Mouse (Mus musculus): ENCODE measurements at regions not wholly inside any gene's neighbourhood (a gene's known extent, or its start where the extent isn't known, plus 50 kb on each side); places are given as distances from the start of the nearest gene placed in this dataset.
"Not testable (repeated sequence)": the region's sequence is repeated elsewhere in the genome, so short reads cannot be mapped to it uniquely, and the experiment has no call there.

DNA sequence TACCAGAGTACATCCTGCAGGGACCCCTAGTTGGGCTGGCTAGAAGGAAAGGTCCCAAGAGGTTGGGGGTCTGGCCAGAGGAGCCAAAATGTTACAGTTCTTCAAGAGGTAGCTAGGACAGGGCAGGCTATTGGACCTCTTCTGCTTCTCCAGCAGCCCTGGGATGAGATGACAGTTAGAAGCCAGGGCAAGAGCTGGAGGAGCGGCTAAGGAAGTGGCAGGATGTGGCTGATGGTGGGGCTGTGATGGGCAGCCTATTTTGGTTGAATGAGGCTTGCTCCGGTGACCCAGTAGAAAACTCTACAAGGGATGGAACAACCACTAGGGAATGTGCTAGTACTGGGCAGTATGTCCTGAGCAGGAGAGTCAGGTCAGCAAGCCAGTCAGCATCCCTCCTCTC, 82.8 kb downstream of the Ddx11 start:
- DNase-seq = no peak

DNA sequence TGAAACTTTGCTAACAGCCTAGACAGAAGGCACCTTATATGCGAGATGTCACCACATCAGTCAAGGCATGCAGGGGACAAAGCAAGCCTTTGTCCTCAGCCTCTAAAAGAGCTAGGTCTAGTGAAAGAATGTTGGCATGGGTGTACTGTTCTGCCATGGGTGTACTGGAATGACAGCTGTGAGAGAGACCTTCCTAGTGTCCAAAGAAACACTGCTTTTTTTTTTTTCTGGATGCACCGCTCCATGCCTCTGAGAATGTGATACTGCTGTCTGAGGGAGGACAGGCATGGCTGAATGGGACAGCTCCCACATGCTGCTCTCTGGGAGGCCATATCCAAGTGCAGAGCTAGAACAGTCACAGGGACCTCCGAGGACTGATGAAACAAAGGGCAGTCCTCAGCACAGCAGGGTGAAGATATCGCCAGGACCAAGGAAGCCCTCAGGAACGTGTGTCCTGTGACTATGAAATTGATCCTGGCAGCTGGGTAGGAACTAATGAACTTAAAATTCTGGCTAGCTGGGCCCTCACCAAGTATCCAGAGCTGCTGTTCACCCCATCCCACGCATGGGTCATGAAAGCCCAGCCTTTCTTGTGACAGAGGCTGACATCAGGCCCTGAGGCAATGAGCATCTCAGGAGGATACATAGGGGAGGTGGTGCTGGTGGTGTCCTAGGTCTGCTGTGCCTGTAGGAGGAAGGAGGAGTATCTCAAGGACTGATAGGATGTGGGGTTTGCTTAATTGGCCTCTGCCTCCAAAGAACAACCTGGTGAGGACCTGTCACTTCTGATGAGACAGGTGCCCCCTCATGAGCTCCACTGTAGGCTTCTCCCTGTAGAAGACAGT, 84.6 kb downstream of the Ddx11 start:
- not testable (repeated sequence) for DNase-seq

DNA sequence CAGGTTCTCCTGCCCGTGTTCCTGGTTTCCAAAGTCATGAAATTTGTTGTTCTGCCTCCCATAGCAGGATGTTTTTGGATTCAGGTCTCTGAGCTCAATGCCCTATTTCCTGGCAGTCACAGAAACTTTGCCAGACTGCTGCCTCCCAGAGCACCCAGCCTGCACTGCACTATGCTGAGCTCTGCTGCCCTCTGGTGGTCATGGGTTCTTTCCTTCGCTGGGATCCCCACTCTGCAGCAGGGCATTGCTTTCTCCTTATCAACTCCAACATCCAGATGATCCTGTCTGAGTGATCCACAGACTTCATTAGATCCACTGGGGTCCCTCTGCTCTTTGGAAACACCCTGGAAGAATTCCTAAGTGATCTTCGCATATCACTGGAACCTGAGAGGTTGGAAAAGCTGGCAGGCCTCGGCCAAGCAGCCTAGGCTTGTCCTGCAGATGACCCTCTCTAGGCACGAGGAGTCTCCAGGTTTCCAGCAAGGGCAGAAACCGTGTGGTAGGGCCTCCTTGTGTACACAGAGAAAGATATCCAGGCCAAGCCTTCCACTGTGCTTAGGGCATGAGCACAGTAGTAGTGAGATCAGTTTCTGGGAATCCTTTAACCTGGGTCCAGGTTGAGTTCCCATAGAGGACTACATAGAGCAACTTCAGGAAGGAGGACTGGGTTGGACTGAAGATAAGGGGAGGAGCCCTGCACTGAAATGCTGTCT, 85.6 kb downstream of the Ddx11 start:
- DNase-seq = not testable (repeated sequence)

DNA sequence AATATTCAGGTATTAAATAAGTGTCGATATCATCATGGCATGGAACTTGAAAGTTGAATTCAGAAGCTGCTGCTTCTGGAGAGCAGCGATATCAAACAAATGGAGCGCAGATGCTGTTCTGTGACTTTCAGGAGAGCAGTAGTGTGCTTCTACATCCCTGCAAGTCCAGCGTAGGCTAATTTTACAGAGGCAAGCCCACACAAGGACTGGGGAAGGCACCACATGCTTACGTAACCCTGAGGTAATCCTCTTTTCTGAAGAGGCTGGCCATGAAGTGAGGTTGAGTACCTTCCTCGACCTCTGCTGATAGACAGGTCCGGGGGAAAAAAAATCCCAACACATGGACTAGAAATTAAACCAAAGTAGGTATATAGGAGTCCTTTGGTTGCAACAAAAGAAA, 88.2 kb downstream of the Ddx11 start:
- DNase-seq = no peak

DNA sequence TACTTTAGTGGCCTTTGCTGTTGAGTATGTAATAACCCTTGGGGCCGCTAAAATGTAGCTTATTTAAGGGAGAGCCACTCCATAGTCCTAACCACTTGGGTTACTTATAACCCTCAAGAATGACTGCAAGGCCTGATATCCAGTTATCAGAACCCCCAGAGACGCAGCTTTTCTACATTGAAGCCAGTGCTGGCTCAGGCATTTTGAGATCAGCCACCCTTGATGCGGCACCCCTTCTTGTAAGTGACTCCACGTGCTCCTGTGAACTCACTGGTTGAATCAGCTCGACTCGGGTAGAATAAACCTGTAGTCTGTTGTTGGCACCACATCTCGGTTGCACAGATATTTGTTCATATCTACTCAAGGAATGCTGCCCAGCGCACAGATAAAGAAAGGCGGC, 89.3 kb downstream of the Ddx11 start:
- no peak for DNase-seq

DNA sequence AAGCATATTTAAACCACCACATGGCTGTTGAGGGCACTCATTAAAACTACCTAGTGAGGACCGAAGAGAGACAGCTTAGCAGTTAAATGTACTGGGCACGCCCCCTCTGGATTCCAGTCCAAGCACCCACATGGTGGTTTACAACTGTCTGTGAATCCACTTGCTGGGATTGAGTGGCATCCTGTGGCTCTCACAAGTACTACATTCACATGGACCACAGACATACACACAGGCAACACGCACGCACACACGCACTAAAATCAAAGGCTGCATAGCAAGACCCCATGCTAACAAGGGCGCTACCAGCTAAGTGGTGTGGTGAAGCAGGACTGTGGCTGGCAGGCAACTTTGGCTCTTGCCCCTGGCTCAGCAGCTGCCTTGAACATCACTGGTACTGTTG, 95.0 kb downstream of the Ddx11 start:
- DNase-seq = no peak

DNA sequence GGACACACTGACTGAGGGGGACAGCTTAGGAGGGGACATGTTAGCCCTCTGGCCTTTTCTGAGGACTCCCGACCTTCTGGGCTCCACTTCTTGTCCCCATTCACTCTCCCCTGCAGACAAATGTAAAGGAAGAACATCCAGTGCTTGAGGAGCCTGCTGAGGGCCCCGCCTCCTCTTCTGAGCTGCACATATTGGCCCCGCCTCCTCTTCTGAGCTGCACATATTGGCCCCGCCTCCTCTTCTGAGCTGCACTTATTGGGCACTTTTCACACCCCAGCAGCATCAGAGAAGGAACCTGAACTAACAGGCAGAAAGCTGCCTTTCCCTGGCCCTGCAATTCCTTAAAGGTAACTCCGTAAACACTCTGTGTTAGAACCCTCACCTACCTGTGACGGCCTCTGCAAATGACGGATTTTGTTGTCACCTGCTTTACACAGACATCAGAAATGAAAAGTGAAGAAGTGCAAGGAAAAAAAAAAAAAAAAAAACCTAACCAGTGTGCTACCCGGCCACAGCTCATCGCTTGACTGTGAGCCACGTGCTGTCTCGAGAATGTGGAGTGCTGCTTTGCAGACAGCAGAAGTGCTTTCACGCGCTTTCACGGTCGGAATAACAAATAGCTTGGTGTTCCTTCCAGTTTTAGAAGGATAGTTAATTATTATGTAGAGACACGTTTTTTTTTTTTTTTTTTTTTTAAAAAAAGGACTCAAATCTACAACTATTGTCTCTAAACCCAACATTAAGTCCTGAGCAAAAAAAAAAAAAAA, 96.5 kb downstream of the Ddx11 start:
- DNase-seq = no peak

DNA sequence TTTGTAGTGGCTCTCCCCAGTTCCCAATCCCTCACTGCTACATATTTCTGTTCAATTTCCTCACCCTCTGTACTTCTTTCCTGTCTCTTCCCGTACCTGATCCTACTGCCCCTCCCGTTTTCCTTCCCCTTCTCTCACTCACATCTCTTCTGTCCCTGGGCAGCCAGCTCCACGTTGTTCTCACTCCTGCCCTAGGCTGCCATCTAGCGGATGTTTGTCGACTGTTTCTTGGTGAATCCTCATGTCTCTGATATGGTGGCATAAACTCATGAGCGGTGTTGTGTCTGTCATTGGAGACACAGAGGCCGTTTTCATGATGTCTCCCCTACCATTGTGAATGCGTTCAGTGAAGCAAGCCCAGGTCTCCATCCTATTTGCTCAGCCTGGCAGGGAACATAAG, 97.9 kb downstream of the Ddx11 start:
- peak; percentile 94 to 95 for DNase-seq

DNA sequence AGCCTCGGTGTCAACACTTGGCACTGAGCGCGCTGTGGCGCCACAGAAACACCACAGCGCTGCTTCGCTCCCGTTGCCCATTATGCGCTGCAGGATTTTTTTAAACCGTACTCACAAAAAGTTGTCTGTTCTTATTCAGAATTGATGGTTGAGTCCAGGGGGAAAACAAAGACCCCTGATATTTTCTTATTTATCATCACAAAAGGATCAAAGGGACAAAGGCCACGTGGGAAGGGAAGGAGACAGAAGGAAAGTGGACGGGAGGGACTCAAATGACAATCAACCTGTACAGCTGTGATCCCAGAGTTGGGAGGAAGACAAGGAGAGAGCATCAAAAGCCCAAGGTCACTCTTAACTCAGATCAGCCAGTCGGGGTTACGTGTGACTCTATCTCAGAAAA, 100.4 kb downstream of the Ddx11 start:
- no peak for DNase-seq

DNA sequence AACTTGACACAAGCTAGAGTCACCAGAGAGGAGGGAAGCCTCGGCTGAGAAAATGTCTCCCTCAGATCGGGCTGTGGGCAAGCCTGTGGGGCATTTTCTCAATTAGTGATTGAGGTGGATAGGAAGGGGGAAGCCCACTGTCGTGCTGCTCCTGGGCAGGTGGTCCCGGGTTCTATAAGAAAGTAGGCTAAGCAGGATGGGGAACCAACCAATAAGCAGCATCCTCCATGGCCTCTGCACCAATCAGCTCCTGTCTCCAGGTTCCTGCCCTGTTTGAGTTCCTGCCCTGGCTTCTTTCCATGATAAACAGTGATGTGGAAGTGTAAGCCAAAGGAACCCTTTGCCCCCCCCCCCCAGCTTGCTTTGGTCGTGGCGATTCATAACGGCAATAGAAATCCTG, 100.9 kb downstream of the Ddx11 start:
- peak; percentile 67 to 78 for DNase-seq

DNA sequence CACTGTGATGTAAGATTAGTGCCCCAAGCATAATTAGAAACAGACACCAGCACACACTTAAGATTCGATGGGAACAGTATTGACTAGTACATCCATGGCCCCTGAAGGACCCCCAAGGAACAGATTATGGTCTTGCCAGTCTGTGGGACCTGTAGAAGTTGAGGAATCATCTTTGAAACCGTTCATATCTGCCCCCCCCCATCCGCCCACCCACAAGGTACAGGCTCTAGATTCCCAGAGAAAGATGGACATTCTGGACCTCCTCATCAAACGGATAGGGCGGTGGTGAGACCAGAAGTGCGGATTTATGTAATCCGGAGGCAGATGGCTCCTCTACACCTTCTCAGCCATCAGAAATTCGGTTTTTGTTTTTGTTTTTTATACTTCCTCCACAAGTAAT, 109.1 kb downstream of the Ddx11 start:
- DNase-seq = peak; percentile 61 to 70

DNA sequence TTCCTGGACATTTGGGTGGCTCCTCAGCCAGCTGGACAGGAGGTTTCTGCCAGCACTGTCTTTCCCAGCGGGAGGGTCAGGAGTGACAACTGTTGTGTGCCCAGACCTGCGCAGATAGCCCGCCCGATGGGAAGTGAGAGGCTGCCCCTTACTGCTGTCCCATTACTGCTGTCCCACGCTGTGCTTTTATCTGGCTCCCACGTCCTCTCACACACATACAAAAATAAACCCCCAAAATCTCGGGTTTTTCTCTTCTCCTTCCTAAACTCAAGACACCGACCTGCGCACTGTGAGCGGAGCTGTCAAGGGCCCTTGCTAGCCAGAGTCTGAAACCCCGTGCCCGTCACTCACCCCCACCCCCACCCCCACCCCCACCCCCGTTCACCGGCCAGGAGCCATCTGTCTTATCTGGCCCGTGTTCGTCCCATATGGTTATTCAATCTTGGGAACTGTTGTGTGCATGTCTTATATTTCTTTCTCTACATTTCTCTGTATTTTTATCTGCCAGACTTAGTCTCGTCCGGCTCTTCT, 109.6 kb downstream of the Ddx11 start:
- peak; percentile 98 for DNase-seq

DNA sequence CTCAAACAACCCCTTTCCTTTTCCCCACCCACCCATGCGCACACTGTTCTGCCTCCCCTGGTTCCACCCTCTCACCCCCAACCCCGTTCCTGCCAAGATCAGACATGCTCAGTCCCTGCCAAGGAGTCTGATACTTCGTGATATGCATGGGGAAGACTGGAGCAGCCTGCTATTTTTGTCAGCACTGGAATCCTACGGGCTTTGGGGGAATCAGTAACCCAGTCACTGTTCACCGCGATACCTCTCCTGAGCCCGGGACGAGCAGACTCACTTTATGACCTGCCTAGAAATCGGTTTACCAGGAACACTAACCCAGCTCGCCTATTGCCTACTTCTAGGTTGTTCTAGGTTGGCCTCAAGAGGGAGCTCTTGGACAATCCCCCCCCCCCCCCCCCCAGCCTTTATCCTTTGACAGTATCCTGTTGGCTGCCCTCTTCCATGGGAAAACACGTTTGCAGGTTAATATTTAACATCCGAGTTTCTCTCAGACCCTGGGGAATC, 110.2 kb downstream of the Ddx11 start:
- DNase-seq = peak; percentile 89 to 92

DNA sequence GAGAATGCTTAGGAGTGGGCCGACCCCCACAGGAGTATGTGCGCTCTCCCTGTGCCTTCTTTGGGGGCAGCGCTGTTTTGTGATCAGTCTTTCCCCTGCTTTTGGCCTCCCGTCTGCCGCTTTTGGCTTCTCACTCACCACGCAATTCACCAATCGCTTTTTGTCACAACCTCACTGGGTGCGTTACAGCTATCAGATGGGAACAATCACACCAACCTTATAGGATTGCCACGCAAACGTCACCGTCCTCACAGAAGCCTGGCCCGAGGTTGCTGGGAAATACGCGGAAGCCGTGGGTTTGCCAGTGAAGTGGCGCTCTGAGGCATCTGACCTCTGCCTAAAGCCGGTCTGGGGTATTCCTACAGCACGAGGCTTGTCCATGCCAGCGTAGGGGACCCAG, 111.1 kb downstream of the Ddx11 start:
- peak; percentile 50 to 52 for DNase-seq

DNA sequence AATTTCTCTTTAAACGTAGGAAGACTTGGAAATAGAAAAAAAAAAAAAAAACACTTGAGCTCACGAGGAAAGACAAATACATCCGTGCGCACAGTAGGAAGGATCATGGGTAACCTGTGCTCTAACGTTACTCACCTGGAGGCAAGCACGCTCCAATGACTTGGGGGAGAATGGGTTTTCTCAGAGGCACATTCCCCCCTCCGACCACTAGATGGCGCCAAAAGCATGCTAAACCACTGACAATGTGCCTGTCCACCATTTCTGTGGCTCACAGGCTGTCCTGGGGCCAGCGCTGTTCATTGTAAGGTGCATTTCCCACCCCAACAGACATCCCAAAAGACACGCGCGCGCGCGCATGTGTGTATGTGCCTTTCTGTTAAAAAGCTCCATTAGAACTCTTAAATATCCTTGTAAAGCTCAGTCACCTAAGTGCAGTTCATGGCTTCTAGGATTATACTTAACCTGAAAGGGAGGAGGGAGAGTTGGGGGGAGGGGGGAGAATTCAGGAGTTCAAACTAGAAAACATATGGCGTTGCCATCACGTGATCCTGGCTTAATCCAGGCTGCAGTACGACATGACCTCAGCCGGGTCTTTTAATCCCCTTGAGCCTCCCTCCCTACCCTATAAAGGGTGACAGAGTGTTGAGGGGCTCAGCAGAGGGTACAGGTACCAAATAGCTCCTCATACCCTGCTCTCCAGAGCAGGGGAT, 111.9 kb downstream of the Ddx11 start:
- DNase-seq = peak; percentile 95 to 97

DNA sequence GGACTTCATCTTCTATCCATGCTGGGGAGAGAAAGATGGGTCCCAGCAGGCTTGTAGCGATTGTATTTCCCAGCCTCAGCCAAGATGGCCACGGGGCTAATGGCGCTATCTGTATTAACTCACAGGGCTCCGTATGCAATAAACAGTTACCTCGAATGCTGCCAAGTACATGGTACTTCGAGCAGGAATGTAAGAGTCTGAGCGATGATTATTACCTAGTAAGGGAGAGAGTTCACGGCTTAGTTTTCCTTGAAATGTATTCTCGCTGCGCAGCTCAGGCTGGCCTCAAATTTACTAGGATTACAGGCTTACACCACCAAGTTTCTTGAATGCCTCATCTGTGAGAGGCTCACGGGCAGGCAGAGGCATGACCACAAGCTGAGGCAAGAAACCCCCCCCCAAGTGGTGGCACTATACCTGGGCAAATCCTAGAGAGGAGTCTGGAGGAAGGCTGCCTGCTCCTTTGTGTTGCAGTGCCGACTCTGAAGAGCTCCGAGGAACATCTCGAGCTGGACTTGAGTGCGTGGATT, 112.6 kb downstream of the Ddx11 start:
- peak in 1 of 2 experiments; percentile 42 for DNase-seq

DNA sequence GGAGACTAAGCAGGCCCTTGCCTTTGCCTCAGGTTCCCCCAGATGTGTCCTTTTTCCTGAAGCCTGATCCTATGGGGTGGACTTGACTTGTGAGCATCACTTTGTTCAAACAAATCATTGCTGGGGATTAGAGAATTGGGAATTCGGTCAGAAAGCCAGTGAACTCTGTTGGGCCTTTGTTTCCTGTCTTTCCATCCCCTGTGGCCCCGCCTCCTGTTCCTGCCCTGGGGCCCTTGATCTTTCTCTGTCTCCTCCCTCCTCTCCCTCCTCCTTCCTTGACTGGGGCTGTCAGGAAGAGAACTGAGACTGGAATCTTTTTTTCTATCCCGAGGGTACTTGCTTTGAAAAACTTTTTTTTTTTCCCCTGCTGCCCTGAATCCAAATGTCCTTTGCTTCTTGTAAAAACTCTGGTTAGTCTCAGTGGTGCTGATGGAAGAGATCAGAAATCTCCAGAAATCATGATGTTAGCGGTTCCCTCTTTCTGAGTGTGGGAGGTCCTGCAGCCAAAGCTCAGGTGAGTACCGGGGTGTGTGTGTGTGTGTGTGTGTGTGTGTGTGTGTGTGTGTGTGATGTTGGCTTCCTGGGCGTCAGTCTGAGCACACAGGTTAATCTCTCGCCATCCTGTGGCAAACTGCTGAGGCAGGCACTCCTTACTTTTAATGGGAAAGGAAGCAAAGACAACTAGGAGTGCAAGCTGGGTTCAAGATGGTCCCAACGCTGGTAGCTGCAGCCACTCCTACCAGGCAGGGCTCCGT, 118.7 kb downstream of the Ddx11 start:
- DNase-seq = peak in 1 of 2 experiments; percentile 46

DNA sequence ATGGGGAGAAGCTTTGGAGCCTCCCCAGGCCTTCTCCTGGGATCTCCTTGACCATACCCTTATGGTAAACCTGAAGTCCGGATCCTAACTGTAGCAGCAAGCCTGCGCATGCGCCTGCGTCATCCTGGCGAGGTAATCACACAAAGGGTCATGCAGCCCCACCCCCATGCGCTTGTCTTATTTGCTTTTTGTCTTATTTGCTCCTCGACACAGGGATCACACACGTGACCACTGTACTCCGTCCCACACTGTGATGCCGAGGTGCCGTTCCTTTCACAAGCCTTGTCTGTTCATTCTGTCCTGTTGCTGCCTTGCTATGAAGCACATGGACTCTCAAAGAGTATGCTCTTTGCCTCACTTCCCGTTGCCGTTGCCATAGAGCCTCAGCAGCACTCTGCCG, 120.9 kb downstream of the Ddx11 start:
- DNase-seq = no peak

DNA sequence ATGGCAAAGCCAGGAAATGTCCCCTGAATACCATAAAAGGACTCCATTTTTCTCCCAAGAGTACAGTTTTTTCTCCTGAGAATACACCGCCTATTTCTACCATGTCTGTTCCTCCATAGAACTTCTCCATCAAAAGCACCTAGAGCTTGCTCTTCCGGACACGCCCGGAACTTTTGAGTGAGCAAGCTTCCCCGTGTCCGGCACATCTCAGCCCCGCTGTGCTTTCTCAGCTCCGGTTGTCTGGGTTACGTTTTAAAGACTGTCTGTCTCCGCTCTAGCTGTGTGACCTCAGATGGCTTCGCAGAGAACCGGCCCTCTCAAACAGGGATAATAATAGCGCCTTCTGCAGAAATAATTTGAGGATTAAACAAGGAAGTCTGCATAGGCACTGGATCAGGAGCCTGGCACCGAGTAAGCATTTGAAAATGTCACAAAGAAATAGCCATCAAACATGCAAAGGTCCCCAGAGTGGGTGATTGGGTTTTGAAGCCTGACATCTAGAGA, 122.8 kb downstream of the Ddx11 start:
- DNase-seq = peak; percentile 43 to 44

DNA sequence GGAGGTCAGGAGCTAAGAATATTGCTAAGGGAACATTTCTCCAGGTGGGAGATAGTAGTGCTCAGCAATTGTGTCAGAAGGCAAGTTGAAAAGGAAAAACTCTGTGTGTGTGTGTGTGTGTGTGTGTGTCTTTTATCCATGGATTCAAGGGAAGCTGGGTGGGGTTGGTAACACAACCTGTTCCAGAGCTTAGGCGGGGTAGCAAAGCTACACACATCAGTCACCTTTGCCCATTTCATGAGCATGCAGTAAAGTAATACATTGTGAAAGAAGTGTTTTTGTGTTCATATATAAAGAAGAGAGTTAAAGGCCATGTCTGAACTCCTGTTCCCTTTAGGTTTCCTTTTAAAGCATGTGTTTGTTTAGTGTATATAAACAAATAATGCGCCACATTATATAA, 128.2 kb downstream of the Ddx11 start:
- no peak for DNase-seq

DNA sequence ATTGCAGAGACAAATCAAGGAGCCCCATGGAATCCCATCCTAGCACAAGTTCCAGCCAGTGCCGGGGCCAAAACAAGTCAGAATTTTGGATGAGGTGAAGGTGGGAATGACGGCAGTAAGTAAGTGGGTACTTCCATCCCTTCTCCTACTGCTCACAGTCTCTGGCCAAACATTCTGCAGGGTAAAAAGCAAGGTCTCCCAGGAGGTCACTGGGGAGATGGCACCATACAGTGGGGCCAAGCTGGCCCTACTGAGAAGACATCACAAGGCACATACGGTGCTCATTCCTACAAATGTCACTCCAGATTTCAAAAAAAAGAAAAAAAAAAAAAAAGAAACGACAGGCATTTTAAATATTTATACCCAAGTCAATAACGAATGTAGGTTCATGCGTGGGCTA, 129.6 kb downstream of the Ddx11 start:
- peak in 1 of 2 experiments; percentile 33 for DNase-seq

All from cerebellum, postnatal 10 days (tissue).